Mouse (Mus musculus): Measurements from ENCODE around the gene Palld.

The Palld gene

DNA sequence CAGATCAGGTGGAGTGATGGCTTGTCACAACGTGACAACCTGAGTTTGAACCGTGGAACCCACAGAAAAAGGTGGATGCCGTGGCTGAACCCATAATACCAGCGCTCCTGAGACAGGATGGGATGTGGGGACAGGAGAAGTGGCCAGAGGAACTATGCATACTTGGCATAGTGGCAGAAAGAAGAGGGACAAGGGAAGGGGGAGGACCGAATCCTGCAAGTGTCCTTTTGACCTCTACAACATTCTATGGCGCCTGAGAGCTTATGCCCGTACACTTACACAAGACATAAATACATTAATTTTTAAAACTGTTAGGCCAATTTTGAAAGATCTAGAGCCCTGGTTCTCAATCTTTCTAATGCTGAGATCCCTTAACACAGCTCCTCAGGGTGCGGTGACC lies 168.3 kb downstream of the Palld start:
- no peak for ATAC-seq (ENCODE audit: insufficient number of reproducible peaks, low FRiP score, low TSS enrichment)

DNA sequence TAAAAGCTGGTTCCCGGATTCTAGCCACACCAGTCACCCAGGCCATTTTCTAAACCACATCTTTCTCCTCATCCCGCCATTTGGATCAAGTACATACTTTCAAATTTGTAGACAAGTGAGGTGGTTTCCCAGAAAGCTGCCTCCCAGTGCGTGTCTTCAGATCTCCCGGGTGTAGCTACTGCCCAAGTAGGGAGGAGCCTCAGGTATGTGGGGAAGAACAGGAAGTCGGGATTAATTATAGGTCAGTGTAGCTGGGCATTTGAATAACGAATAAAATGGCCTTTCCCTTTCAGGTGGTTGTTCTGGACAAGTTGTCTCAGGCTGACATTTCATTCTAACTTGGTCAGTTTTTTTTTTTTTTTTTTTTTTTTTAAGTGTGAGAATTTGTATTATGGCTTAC lies 170.3 kb downstream of the Palld start:
- no peak for ATAC-seq (ENCODE audit: insufficient number of reproducible peaks, low FRiP score, low TSS enrichment)

DNA sequence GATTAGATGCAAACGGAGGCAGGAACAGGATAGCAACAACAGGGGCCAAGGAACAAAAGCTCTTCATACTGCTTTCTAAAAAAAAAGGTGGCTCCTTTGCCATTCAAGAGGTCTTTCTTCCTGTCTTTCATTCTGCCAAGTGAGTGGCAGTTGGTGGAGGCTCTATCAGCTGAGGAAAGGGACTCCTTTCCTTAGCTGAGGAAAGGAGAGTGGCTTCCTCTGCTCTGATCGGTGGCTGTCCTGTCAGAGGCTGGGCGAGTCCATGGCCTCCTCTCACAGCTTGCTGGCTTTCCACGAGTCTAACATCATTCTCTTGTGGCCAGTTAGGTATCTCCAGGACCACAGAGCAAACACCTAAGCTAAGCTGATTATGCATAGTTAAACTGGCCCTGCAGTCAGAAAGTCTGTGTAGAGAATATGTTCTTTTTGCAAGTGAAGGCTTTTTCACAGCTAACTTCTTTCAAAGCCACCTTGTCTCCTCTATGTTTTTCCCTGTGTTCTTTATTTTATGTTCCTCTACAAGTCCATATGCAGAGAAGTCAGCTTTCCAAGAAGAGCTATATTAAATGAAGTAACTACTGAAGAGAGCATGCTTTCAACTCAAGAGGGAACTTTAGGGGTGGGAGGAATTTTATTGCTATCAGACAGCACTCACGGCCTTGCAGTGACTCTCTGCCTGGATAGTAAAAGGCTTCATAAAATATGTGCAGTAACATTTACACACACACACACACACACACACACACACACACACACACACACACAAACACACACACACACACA lies 171.0 kb downstream of the Palld start:
- ATAC-seq (ENCODE audit: insufficient number of reproducible peaks, low FRiP score, low TSS enrichment), result no peak

DNA sequence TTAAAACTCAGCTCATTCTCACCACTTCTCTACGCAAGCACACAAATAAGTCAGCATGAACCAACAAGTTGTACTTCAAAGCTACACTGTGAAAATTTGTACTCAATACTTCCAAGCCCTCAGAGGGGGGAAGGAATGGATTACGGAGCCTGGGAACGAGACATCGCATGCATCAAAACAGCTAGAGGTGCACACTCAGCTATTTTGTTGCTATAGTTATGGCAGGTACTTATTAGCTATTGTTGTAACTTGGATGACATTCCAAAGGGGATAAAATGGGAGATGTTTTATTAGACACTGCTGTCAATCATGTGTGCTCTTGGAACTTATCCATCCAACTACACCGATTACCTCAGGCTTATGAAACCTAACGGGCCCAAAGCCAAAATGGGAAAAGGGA lies 171.8 kb downstream of the Palld start:
- no peak for ATAC-seq (ENCODE audit: insufficient number of reproducible peaks, low FRiP score, low TSS enrichment)

DNA sequence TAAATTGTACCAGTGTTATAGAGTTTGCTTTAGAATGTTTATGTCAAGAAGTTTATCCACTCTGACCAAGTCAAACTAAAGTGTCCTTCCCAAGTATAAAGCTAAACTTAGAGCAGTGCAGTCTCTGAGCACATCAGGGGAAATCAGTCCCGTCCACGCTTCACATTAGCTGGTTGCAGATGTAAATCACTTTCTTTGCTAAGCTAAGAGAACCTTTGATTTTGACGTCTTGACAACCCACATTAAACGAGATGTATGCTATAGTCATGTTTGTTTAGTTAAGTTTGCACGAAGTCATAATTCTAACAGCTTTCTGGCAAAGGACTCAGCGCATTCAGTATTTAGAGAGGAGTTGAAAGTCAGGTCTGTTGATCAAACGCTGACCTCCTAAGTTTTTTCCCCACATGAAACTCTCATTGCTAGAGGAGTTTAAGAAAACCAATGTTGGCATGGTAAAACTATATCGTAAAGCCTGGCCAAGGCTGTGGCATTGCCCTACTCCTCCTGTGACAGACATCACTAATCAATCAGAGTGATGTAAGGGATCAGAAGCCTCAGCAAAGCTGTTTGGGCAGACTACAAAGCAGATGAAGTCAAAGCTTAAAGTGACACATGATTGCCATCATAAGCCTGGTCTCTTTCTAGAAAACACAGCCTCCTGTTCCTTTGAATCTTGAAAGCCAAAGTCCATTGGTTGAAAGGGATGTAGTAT lies 177.0 kb downstream of the Palld start:
- ATAC-seq (ENCODE audit: insufficient number of reproducible peaks, low FRiP score, low TSS enrichment), result no peak

DNA sequence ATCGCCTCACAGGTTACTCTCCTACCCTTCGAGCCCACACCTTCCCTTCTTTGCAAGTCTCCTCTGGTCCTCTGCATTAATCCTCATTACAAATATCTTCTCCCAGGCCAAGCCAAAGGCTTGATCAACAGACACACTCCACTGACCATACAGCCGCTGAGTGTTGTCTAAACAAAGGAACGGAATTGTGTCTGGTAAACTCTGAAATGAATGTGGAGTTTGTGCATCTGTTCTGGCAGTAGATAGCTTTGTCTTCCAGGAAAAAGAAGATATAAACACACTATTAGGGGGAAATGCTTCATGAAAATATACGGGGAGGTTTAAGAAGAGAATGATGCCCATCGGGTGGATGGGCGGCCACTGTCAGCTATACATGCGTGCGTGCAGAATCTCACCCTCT lies 180.3 kb downstream of the Palld start:
- no peak for ATAC-seq (ENCODE audit: insufficient number of reproducible peaks, low FRiP score, low TSS enrichment)

DNA sequence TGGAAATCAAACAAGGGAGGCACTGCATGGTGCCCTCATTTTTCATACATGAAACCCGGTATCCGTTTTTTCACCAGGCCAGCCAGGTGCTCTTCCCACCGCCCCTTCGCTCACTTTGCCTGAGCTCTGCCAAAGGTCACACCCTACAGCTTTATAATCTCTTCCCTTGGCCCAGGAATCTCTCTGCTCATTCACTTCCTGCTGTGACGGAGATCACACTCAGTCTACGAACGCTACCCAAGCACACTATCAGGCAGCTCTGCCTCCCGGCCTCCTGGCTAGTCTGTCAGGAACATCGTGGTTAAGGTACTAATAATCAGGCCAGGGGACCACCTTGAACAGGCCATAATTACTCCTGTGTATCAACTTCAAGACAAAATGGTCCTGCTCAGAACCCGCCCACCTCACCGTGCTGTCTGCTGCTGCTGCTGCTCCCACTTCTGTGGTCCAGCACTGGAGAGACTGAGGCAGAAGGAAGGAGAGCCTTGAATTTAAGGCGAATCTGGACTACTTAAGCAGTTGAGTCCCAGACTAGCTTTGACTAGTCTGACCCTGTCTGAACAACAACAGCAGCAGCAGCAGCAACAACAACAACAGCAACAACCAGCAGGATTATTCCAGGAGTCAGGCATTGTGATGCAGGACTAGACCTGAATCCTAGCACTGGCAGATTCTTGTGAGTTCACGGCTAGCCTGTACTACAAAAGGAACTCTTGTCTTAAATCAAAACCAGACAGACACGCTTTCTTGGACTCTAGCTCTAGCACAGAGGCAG lies 187.0 kb downstream of the Palld start:
- ATAC-seq (ENCODE audit: insufficient number of reproducible peaks, low FRiP score, low TSS enrichment), result 0 out of 2 replicates have a peak, but pooled peaks have one; percentile 27

DNA sequence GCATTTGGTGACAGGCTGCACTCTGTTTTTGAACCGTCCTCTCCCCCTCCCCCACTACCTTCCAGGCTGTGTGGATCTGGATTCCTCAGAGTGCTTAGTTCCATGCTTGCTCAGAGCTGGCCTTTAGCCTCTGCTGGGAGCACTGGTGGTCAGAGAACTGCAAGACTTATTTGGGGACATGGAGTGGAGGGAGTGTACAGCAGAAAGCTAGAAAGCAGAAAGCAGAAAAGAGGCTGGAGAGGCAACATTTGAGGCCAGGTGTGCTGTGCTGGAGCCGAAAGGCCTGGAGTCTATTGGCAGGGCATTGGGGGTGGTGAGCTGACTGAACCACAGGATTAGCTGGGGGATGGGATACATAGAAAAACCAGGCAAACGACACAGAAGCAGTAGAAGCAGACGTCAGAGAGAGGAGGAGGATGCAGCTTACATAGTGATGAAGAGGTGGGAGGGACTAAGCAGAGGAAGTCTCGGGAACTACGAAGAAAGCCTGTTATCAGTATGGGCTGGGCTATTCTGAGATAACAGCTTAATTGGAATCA lies 188.1 kb downstream of the Palld start:
- ATAC-seq (ENCODE audit: insufficient number of reproducible peaks, low FRiP score, low TSS enrichment), result no peak

DNA sequence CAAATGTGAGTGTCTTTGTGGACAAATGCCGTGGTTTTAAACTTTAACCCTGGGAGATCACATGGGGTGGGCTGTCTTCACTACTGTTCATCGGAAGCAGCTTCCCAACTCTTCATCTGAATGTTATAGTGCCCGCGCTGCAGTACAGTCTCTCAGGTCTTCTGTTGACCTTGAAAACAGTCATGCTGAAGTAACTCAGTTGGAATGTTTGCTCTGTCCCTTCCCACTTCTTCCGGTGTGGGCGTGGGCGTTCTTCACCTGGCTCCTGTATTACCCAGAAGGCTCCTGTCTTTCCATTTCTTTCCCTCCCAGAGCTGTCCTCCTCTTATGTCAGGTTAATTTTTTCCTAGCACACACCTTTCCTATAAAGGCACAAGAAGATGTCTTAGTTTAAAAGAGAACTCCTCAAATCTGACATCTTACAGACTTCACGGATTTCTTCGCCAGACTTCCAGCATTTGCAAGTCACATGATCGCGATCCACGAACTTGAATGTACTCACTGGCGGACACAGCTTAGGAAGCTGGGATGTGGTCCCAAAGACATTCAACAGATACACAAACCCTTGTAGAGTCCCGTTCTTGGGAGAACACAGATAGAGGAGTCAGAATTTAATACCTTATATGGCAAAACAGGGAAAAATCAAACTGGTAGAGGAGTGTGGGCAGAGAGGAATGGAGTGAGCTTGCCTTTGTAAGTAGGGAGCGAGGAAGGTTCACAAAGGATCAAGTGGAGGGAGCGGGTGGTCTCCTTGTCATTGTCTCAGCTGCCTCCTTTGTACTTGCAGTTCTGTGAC lies 189.1 kb downstream of the Palld start:
- no peak for ATAC-seq (ENCODE audit: insufficient number of reproducible peaks, low FRiP score, low TSS enrichment)

DNA sequence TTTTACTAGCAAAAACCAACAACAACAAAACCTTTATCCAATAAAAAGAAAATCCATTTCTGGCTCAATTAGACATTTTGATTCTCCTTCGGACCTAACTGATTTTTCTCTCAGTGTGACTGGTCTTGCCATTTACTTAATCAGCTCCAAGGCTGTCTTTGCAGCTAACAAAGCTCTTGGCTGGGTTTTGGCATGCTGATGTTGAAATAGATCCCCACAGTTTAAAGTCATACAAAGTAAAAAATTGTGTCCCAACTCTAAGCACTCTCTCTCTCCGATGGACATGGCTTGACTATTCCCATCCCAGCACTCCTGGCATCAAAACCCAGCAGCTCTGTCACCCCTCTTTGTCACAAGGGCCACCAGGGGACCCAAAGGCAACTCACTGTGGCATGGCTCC lies 190.1 kb downstream of the Palld start:
- no peak for ATAC-seq (ENCODE audit: insufficient number of reproducible peaks, low FRiP score, low TSS enrichment)

DNA sequence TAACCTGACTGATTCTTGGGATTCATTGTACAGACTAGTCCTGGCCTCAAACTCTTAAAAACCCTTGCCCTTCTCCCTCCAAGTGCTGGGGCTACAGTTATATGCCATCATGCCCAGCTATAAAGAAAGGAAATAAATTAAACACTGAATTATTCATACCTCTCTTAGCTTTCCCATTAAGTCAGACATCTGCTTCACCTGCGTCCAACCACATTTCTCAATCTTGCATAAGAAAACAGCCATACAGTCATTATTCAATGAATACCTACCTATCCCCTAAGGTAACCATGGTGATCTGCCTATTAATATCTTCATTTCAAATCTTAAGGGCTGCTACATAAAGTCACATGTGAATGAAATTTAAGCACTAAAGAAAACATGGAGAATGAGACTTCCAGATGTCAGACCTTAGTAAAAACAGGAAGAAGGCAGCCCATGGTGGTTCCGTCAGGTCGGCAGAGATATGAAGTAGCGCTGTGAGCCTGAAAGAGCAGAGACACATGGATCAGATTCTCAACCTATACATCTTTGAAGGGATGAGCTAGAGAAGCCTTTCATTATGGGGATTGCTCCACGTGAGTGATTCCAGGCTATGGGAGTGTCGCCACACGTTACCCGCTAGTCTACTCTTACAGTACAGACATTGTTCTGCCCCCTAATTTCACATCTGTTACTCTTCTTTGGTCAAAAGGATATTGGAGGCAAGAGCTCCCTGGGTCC lies 193.7 kb downstream of the Palld start:
- no peak for ATAC-seq (ENCODE audit: insufficient number of reproducible peaks, low FRiP score, low TSS enrichment)

DNA sequence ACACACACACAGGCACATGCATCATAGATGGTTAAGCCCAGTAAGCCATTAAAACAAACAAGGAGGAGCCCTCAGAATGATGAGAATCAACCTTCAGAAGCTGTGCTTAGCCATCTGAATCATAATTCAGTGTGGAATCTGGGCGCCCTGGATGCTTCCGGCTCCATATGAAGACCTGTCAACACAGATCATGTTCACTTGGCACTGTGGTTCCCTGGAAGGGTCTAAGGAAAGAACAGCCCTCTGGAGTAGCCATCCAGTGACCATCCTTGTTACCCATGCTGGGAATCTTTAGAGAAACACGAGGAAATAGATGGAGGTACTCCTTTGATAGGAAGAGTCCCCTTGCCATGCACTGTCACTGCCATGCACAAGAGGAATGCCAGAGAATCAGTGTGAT lies 197.0 kb downstream of the Palld start:
- no peak for ATAC-seq (ENCODE audit: insufficient number of reproducible peaks, low FRiP score, low TSS enrichment)

DNA sequence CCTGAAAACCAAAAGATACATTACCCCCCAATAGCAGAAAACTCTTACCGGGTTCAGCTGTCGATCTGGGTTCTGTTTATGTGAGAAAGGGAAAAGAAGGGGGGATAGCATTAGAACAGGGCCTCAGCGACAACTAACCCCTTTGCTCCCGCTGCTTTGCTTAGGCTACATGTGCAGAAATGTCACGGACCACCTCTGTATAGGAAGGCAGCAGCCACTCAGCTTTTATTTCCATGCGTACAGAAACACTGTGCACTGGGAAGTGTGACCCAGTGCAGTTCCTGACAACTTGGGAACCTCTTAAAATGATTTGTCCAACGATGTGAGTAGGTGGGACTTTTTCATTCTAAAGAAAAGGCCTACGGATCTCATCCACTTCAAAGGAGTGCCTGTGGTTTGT lies 200.4 kb downstream of the Palld start:
- no peak for ATAC-seq (ENCODE audit: insufficient number of reproducible peaks, low FRiP score, low TSS enrichment)

DNA sequence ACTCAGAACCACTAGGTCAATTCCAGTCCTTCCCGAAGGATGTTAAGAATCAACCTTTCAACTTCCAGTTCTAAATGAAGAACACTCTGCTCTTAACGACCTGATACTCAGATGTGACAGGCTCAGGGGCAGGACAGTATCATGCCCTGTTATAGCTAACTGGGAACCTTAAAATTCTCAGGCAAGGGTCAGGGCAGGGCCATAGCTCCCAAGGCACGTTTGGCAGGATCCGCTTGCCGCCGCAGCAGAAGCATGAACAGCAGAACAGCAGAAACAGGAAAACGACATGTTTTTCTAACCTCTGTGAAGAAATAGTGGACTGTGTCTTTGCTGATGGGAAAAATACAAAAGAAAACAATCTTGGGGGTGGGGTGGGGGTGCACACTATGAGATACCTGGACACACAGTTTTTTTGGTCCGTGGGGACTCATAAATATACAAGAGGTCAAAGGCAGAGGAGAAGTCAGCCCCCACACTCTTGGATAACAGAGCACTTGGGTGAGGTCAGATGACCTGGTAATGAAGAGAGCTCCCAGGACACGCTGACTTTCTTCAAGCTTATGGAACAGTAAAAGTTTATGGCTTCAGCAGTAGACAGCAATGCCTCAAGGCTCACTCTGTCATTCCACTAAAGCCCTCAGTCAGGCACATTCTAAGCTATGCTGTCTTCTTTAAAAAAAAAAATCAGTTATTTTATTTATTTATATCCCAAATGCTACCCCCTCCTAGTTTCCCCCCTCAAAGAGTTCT lies 201.4 kb downstream of the Palld start:
- no peak for ATAC-seq (ENCODE audit: insufficient number of reproducible peaks, low FRiP score, low TSS enrichment)

DNA sequence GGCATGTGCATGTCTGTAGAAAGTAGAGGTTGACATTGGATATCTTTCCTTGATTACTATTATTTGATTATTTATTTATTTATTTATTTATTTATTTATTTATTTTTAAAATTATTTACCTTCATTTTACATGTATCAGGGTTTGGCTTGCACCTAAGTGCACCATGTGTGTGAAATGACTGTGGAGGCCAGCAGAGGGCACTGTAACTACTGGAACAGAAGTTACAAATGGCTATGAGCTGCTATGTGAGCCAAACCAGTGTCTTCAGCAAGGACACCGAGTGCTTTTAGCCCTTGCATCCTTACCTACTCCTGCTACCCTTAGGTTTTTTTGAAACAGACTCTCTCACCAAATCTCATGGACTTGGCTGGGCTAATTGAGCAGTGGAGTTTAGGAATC lies 202.2 kb downstream of the Palld start:
- no peak for ATAC-seq (ENCODE audit: insufficient number of reproducible peaks, low FRiP score, low TSS enrichment)

DNA sequence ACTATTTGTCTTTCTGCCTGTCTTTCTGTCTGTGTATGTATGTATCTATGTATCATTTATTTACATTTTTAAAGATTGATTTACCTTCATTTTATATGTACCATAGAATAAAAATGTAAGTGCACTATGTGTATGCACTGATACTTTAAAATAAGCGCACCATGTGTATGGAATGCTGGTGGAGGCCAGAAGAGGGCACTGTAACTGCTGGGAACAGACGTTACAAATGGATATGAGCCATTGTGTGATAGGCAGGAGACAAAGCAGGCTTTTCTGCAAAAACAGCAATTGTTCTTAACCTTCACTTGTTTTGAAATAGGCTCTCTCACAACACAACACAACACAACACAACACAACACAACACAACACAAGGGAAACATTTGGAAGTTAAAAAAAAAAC lies 203.5 kb downstream of the Palld start:
- ATAC-seq (ENCODE audit: insufficient number of reproducible peaks, low FRiP score, low TSS enrichment), result no peak

DNA sequence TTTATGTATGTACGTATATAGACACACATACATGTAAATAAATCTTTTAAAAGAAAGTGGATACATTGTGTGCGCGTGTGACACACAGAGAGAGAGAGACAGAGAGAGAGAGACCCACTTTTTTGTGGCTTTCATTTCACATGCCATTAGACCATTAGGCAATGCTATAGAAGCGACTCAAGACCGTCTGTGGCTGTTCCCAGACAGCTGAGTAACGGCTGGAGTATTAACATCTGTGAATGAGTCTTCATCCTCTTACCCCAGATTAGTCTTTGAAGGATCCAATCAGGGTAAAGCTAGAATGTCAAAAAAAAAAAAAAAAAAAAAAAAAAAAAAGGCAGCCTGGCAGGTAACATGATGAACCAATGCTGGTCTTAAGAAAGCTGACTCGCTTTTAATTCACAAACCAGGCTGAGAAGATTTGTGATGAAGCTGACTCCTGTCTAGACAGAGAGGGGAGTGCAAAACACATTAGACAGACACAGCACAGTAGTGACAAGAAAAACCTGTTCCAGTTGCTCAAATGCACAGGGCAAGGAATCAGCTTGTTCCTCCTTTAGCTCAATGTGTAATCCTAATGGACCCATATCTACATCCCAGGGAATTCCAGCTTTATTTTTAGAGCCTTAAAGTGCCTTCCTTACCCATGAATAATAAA lies 204.6 kb downstream of the Palld start:
- ATAC-seq (ENCODE audit: insufficient number of reproducible peaks, low FRiP score, low TSS enrichment), result no peak

DNA sequence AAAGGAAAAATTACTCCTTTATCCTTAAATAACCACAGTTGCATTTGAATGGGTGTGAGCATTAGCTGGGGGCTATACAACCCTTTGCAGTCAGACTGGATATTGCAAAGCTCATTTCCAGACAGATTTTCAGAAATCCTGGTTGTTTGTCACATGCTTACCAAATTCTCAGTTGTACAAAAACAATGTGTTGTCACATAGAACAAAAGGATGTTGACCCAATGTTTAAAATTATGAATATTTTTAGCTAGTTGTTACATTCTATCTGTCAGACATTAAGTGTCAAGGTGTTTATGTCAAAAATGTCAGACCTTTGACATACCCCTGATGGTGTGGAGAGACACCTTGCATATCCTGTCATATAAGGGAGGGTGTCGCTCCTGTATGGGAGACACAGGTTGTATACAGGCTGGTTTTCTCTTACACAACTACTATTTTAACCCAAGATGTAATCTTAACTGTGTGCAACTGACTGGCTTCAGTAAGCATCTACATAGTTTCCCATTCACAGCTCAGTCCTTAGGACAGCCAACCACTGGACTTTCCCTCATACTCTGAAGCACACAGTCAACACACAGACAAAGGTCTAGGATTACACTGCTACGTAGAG lies 205.5 kb downstream of the Palld start:
- no peak for ATAC-seq (ENCODE audit: insufficient number of reproducible peaks, low FRiP score, low TSS enrichment)

Data from cerebellum, adult (tissue).